Mouse (Mus musculus) mature B cell (primary cell): Measurements from ENCODE around the gene Rabgap1l.

Experiments
- in situ Hi-C: fragments of 300-500 bp; cut with MboI; formaldehyde crosslinking; loops from 2 replicates; pipeline ENCODE4 v1.14.3; 2019

The Rabgap1l gene

GRCm38 (mm10) chr1:160318057-160318725 lies 474.8 kb downstream of the Rabgap1l start:
- in situ Hi-C loops, result no loop called here

- in situ Hi-C loops, result no loop called here
Measured at GRCm38 (mm10) chr1:160316239-160316638, 476.8 kb downstream of the Rabgap1l start.

- in situ Hi-C loops, result no loop called here
Measured at GRCm38 (mm10) chr1:160312658-160313057, 480.4 kb downstream of the Rabgap1l start.

DNA sequence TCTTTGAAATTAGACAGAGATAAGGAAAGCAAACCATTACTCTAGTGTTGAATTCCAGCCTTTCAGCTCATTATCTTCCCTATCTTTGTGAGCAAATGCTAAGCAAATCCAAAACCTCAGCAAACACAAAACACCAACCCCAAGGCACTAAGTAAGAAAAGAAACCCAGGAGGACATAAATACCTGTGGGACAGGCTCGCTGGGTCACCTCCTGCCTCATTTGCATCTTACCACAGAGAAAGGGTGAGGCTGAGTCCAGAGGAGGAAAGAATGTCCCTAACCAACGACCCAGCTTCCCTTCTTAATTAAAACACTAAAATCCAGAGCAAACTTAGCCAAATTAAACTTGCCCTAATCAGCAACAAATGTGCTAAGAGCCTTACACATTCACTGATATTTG lies 481.1 kb downstream of the Rabgap1l start:
- in situ Hi-C loops, result no loop called here

GRCm38 (mm10) chr1:160309951-160310350 lies 483.1 kb downstream of the Rabgap1l start:
- in situ Hi-C loops, result no loop called here

DNA sequence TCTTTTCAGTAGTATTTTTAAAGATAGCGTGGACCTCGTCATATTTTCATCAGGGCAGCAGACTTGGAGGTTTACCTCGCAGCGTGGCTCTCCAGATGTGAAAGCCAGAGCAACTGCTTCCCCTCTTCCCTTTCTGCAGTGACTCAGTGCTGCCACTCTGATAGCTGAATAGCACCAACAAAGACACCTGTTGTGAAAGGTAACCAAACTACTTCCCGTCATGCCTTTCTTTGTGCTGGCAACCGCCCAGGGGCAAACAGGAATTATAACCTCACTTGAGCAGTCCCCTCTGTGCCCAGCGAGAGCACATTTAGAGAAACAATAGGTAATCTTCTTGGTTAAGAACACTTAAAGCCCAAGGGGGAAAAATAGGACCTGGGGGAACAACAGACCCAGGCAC lies 484.0 kb downstream of the Rabgap1l start:
- in situ Hi-C loops, result no loop called here

DNA sequence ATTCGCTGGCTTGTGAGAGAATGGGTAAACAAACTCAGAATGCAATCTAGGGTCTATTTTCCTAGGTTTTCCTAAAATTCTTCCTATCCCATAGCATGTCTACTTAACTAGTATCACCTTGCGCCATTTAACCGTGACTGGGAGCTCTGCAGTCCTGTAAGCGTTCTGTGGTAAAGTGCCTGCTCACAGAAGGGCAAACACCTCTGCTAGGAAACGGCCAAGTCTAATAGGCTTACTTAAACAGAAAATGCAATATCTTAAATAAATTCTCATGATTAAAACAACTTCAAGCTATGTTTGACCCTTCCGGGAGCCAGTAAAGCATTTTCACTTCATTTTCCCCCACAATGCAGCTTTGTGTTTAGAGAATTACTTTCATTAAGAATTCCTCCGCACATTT lies 484.5 kb downstream of the Rabgap1l start:
- in situ Hi-C loops, result no loop called here

GRCm38 (mm10) chr1:160306866-160307616 lies 486.0 kb downstream of the Rabgap1l start:
- in situ Hi-C loops, result no loop called here

- in situ Hi-C loops, result no loop called here
Measured at GRCm38 (mm10) chr1:160306336-160306735, 486.7 kb downstream of the Rabgap1l start.

DNA sequence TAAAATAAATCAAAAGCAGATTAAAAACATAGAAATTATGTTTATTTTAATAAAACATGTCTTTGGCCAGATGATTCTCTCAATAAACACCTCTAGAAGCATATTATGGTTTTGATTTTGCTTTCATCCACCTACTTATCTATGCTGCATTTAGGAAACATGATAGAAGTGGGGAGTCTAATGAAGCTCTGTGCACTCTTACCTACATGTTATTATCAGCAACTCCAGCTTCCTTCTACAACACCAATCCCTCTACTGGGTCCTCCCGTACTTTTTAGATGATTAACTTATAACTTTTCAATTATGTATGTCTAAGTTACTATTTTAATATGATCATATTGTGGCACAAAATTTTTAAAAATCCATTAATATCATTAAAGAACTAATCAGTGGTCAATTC lies 487.2 kb downstream of the Rabgap1l start:
- in situ Hi-C loops, result no loop called here

DNA sequence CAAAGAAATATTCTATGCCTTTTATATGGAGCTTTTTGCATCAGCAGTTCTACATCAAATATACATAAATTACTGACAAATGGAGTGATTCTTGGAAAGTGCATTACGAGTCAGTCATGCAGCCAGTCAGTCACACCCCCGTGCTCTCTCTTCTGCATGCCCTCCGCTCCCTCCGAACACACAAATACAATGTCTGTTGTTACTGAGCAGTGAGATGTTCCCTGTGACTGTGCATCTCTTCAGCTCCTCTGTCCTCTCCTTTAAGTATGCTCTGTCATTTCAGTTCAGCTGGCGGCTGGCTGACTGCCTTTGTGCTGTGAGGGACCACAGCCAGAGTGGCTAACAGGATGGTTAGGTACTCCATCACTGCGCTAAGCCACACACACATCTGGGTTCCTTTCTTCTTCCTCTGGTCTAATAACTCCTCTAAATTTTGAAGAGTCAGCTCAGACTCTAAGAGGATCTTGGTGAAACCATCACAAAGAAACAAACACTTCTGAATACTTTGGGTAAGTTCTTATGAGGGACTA lies 488.0 kb downstream of the Rabgap1l start:
- in situ Hi-C loops, result no loop called here

DNA sequence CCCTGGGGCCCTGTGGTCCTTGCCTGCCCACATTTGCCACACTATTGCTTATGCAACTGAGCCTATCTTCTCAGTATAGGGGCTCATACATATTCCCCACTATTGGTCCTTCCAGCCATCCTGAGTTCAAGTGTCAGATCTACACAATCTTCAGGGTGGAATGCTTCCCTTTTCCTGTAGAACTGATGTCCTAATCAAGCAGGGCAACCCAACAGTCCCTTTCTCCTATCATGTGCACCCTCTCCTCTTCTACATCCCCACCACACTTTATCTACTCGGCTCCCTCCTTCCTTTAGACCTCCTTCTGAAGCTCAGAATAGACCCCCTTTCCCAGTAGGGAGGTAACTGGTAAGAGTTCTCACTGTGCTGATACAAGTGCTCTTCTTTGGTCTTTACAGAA lies 490.7 kb downstream of the Rabgap1l start:
- in situ Hi-C loops, result no loop called here

- in situ Hi-C loops, result no loop called here
Measured at GRCm38 (mm10) chr1:160301156-160301555, 491.9 kb downstream of the Rabgap1l start.

DNA sequence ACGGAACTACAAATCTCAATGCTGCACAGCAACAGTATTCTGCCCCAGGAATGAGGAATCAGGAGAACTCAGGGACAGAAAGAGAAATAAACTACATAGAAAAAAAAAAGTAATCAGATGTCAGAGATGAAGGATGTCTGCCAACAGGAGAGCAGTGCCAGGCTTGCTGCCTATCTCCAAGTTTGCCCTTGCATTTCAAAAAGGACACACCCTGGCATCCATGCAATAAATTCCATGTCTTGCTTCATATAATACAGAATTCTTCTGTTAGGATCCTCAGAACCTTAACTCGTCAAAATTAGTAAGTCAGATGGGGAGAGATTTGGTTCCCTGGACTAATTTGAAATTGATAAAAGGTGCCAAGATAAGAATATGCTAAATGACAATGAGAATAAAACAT lies 492.3 kb downstream of the Rabgap1l start:
- in situ Hi-C loops, result no loop called here

DNA sequence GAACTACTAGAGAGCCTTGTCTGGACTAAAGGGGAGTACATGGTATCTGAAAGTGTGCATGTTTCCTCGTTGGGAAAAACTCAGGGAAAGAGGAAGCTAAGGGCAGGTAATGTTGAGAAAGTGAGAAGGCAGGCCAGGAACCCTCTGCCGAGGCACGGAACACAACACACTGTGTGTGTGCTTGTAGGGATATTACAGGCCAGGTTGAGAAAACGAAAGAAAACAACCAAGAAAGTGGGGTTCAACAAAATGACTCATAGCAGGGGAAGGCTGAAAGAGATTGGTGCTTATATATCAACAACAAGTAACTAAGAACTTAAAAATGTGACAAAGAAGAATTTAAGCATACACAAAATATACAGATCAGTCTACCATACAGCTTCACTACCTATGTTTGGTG lies 493.0 kb downstream of the Rabgap1l start:
- in situ Hi-C loops, result no loop called here

DNA sequence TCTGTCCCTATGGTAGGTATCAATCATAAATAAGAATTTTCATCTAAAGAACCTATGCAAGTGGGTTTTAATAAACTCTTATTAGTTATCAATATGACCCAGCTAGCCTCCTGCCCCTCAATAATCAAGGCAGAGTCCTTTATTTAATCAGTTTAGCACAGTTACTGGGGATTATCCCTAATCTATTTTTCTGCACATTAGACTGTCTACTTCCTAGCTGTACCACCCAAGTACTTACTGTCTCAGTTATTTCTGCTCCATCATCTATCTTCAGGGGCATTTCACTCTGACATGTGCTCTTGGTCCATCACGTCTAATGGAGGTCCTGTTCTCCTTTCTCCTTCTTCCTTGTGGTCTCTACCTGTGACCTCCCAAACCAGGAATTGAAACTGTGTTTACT lies 494.1 kb downstream of the Rabgap1l start:
- in situ Hi-C loops, result no loop called here

DNA sequence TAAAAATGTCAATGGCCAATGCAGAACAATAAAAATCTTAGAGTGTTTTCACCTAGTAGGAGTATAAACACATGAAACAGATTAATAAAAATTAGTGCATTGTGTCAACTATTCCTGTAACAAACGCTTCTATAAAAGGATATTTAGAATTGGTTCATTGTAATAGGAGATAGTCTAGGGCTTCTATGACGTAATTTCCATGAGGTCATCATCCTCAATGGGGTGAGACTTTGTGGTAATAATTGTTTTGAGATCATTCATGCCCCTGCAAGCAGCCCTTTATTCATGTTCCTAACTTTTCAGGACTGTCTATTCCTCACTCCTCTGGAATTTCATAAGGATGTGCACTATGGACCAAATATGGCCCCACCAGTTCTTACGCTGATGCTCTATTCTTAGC lies 495.3 kb downstream of the Rabgap1l start:
- in situ Hi-C loops, result no loop called here

- in situ Hi-C loops, result no loop called here
Measured at GRCm38 (mm10) chr1:160295323-160295722, 497.7 kb downstream of the Rabgap1l start.

DNA sequence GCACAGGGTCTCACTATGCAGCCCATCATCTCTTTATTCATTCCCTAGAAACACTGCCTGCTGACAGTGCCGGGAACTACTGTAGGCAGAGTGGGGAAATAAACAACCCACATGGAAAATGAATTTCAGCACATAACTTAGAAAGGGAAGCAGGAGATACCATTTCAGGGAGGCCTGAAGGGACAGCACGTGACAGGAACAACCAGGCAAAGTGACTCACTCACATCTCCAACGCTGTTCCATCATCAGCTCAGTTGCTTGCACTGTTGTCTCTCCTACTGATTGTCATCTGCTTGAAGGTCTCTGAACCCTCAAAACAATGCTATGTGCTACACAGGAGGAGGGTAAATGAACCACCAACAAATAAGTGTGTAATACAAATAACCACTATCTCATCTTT lies 499.5 kb downstream of the Rabgap1l start:
- in situ Hi-C loops, result no loop called here

GRCm38 (mm10) chr1:160292058-160292457 lies 501.0 kb downstream of the Rabgap1l start:
- in situ Hi-C loops, result no loop called here

DNA sequence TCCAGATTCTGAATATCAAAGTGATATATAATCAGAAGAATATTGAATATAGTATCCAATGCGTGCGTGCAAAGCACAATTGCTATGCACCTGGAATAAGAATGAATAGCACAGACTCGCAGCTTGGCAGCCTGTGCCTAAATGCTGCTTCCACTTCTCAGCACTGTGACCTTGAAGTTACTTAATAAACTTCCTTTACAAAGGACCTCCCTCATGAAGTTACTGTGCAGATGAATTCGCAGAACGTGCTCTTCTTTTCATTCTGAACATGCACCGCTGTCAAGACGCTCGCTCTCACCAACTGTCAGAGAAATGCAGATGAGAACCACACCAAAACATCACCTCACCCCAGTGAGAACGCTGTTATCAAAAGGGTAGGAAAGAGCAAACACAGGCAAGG lies 502.8 kb downstream of the Rabgap1l start:
- in situ Hi-C loops, result no loop called here

DNA sequence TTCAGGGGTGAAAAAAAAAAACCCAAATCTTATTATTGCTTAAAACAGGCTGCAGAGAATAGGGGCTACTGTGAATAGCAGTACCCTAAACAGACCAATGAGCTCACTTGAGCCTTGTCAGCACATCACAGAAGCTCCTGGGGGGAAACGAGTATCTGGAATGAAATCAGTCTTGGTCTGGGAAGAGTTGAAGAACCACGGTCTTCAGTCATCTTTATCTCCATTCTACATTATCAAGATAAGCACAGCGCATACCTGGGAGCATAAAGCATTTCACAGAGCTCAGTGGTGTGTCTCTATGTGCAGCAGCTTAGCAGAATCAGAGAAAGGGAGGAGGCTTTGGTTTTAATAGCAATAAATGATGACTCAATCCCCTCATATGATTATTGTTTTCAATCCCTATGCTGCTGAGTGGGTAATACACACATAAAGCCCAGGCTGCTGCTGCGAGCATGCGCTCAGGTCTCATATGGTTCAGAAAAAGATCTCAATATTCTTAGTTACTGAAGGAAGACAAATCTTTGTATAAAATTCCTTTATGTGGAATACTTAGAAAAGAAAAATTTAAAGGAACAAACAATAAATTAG lies 505.9 kb downstream of the Rabgap1l start:
- in situ Hi-C loops, result no loop called here
